Mouse (Mus musculus): ENCODE measurements around the gene Sema3f.

The Sema3f gene

GRCm38 (mm10) chr9:107715632-107716031, 5.4 kb upstream of the Sema3f start:
- no peak for DNase-seq (ENCODE audit: low read depth, low spot score)

- DNase-seq (ENCODE audit: low read depth, low spot score): peak; percentile 57
Measured at GRCm38 (mm10) chr9:107714221-107714952, 4.1 kb upstream of the Sema3f start.

GRCm38 (mm10) chr9:107709096-107709696, 1.1 kb downstream of the Sema3f start:
- no peak for DNase-seq (ENCODE audit: low read depth, low spot score)

- no peak for DNase-seq (ENCODE audit: low read depth, low spot score)
Measured at GRCm38 (mm10) chr9:107708439-107709095, 1.7 kb downstream of the Sema3f start.

GRCm38 (mm10) chr9:107707701-107708438, 2.4 kb downstream of the Sema3f start:
- peak; percentile 50 for DNase-seq (ENCODE audit: low read depth, low spot score)

- DNase-seq (ENCODE audit: low read depth, low spot score): no peak
Measured at GRCm38 (mm10) chr9:107706781-107707211, 3.5 kb downstream of the Sema3f start.

- DNase-seq (ENCODE audit: low read depth, low spot score): no peak
Measured at GRCm38 (mm10) chr9:107703337-107704122, 6.7 kb downstream of the Sema3f start.

- no peak for DNase-seq (ENCODE audit: low read depth, low spot score)
Measured at GRCm38 (mm10) chr9:107702606-107703185, 7.6 kb downstream of the Sema3f start.

GRCm38 (mm10) chr9:107701594-107701993, 8.7 kb downstream of the Sema3f start:
- peak; percentile 89 for DNase-seq (ENCODE audit: low read depth, low spot score)

- DNase-seq (ENCODE audit: low read depth, low spot score): peak; percentile 74
Measured at GRCm38 (mm10) chr9:107700114-107700571, 10.1 kb downstream of the Sema3f start.

- DNase-seq (ENCODE audit: low read depth, low spot score): no peak
Measured at GRCm38 (mm10) chr9:107699376-107699980, 10.8 kb downstream of the Sema3f start.

- no peak for DNase-seq (ENCODE audit: low read depth, low spot score)
Measured at GRCm38 (mm10) chr9:107698611-107699190, 11.6 kb downstream of the Sema3f start.

GRCm38 (mm10) chr9:107697811-107698521, 12.3 kb downstream of the Sema3f start:
- no peak for DNase-seq (ENCODE audit: low read depth, low spot score)

GRCm38 (mm10) chr9:107696845-107697610, 13.2 kb downstream of the Sema3f start:
- DNase-seq (ENCODE audit: low read depth, low spot score): no peak

GRCm38 (mm10) chr9:107696106-107696479, 14.2 kb downstream of the Sema3f start:
- DNase-seq (ENCODE audit: low read depth, low spot score): no peak

- DNase-seq (ENCODE audit: low read depth, low spot score): no peak
Measured at GRCm38 (mm10) chr9:107695441-107696105, 14.7 kb downstream of the Sema3f start.

- no peak for DNase-seq (ENCODE audit: low read depth, low spot score)
Measured at GRCm38 (mm10) chr9:107694627-107695026, 15.6 kb downstream of the Sema3f start.

- no peak for DNase-seq (ENCODE audit: low read depth, low spot score)
Measured at GRCm38 (mm10) chr9:107693433-107693987, 16.8 kb downstream of the Sema3f start.
